Mouse (Mus musculus): ENCODE results near the gene Olfr1031. TPM values are rescaled to one million over a fixed set of nuclear protein-coding genes. Genes with fewer than 3 reads are reported as not detected.
"Not testable (repeated sequence)": the region's sequence is repeated elsewhere in the genome, so short reads cannot be mapped to it uniquely, and the experiment has no call there.

Olfr1031 gene
- polyA plus RNA-seq (2015; fragmentation: Nextera tagmentation; extraction: Ambion mirVana), result not detected in 2 replicates

DNA sequence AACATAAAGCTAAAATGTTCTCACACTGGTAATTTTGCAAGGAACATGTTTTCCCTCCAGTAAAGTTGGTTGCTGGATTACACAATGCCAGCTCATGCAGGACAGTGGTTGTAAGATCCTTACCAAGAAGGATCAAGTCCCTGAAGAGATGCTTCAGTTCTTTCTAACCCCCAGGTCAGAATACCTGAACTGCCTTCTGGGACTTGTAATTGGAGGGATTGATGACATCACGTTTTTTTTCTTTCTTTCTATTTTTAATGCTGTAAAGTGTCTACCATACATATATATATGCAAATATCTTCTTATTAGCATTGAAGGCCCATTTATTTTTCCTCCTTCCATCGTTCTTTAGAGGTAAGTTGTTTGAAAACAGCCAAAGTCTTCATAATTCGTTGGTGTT lies at the start of gene Olfr1031:
Olfr1031 (plus strand) TSS at position 301 of the 400 bp plus-strand sequence.
- Histone ChIP-seq H3K27me3 (replicated peaks) (no peaks in the 10 kb centered on the region), H3K4me3 (replicated peaks) (no peak within 1 kb of the TSS), H3K36me3 (no peaks in the 10 kb centered on the region), H3K4me2 (no peak within 1 kb of the TSS), H3K4me1 (no peaks in the 10 kb centered on the region), H3K9me3 (replicated peaks) (no peaks in the 10 kb centered on the region), H3K9ac (replicated peaks) (no peak within 1 kb of the TSS), H3K27ac (replicated peaks) (no peak within 1 kb of the TSS)
- 70% methylated on average over 3 of the region's 3 CpGs for WGBS
- no peak for ATAC-seq (ENCODE audit: low FRiP score)

DNA sequence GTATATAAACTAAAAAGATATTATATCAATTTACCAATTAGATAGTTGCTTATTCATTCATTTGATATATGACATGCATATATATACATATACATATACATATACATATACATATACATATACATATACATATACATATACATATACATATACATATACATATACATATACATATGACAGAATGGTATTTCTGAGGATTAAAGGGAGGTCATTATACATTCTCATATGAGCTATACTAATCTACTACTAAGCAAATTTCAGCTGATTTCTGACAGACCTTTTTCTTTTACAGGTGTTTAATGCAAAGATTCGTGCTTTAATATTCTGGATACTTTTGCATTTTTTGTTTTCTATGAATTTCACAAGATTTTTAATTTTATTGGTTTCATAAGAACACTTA lies 40.0 kb upstream of the Olfr1031 start, which contains the start of gene Olfr1028:
Olfr1028 (plus strand) TSS at position 301 of the 400 bp plus-strand sequence.
- 82% methylated on average over 1 of the region's 1 CpGs for WGBS
- H3K9ac ChIP-seq (replicated peaks), result no peak within 1 kb of the TSS
- no peak for ATAC-seq (ENCODE audit: low FRiP score)

DNA sequence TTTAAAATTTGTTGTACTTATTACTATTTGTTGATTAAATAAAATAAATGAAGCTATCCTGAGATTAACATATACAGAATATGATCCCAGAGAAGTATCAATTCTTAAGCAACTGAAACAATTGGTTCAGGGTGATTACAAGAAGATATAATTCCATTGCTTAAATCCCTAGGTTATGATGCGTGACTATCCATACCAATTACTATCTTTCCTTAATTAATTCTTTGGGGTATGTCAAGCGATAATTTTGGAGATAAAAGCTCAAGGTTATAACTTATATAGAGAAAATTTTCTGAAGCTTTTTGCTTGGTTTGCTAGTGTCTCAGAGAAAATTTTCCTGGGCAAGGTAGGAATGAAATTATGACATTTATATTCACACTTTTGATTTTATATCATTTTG lies 16.5 kb upstream of the Olfr1031 start, which contains the start of gene Olfr1029:
Olfr1029 (plus strand) TSS at position 301 of the 400 bp plus-strand sequence.
- ATAC-seq (ENCODE audit: low FRiP score), result no peak
- Histone ChIP-seq H3K27me3 (replicated peaks) (no peaks in the 10 kb centered on the region), H3K9ac (replicated peaks) (no peak within 1 kb of the TSS), H3K4me1 (no peaks in the 10 kb centered on the region), H3K4me3 (replicated peaks) (no peak within 1 kb of the TSS), H3K36me3 (no peaks in the 10 kb centered on the region), H3K27ac (replicated peaks) (no peak within 1 kb of the TSS), H3K4me2 (no peak within 1 kb of the TSS), H3K9me3 (replicated peaks) (no peaks in the 10 kb centered on the region)
- 86% methylated on average over 2 of the region's 2 CpGs for WGBS

More for the DNA sequence above, 40.0 kb upstream of the Olfr1031 start, which contains the start of gene Olfr1028:
- H3K4me2 ChIP-seq, result no peak within 1 kb of the TSS
- no peaks in the 10 kb centered on the region for H3K9me3 ChIP-seq (replicated peaks)
- no peak within 1 kb of the TSS for H3K4me3 ChIP-seq (replicated peaks)
- H3K4me1 ChIP-seq, result no peaks in the 10 kb centered on the region
- H3K27ac ChIP-seq (replicated peaks), result no peak within 1 kb of the TSS
- H3K36me3 ChIP-seq, result no peaks in the 10 kb centered on the region
- H3K27me3 ChIP-seq (replicated peaks), result no peaks in the 10 kb centered on the region

DNA sequence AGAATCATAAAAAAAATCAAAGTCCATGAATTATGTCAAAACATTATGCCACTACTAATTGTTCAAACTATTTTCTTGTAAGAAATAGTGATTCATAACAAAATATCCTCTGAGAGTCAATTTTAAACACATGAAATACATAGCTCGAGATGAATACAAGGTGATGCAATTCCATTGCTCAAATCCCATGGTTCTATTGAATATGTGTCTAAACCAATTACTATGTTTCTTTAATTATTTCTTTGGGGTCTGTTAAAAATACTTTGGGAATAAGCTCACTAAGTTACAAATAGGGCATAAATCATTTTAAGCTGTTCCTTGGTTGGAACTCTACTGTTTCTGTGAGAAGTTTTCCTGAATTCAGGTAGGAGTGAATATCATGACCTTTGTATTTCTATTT lies 11.1 kb upstream of the Olfr1031 start, which contains the start of gene Olfr1030:
Olfr1030 (plus strand) TSS at position 301 of the 400 bp plus-strand sequence.
- no peaks in the 10 kb centered on the region for H3K9me3 ChIP-seq (replicated peaks)
- H3K27me3 ChIP-seq (replicated peaks), result no peaks in the 10 kb centered on the region
- no peak within 1 kb of the TSS for H3K9ac ChIP-seq (replicated peaks)
- H3K4me1 ChIP-seq, result no peaks in the 10 kb centered on the region
- no peaks in the 10 kb centered on the region for H3K36me3 ChIP-seq
- WGBS, result 86% methylated on average over 1 of the region's 1 CpGs
- H3K27ac ChIP-seq (replicated peaks), result no peak within 1 kb of the TSS
- no peak for ATAC-seq (ENCODE audit: low FRiP score)
- H3K4me3 ChIP-seq (replicated peaks), result no peak within 1 kb of the TSS
- no peak within 1 kb of the TSS for H3K4me2 ChIP-seq

DNA sequence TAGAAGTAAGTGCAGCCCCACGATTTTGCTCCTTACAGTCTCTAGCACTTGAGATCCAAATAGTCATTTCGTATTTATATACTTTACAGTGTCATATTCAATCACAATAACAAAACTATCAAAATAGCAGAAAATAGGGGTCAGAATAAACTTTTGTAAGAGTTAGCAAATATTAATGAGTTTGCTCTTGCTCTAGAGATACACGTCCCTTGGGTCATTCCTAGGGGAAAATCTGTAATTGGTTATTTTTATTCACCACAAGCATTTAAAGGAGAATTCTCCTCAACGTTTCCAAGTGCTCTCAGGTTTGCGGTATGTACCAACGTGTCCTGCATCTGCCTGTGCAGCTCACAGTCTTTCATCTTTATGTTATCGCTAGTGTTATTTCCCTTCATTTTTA lies 15.1 kb downstream of the Olfr1031 start, which contains the start of gene Olfr1032:
Olfr1032 (plus strand) TSS at position 301 of the 400 bp plus-strand sequence.
- H3K9ac ChIP-seq (replicated peaks), result no peak within 1 kb of the TSS
- H3K27me3 ChIP-seq (replicated peaks), result no peaks in the 10 kb centered on the region
- WGBS, result 89% methylated on average over 7 of the region's 7 CpGs
- no peak within 1 kb of the TSS for H3K4me2 ChIP-seq
- no peak within 1 kb of the TSS for H3K4me3 ChIP-seq (replicated peaks)
- H3K9me3 ChIP-seq (replicated peaks), result no peaks in the 10 kb centered on the region
- H3K36me3 ChIP-seq, result no peaks in the 10 kb centered on the region
- ATAC-seq (ENCODE audit: low FRiP score), result no peak
- H3K27ac ChIP-seq (replicated peaks), result no peak within 1 kb of the TSS
- H3K4me1 ChIP-seq, result no peaks in the 10 kb centered on the region

DNA sequence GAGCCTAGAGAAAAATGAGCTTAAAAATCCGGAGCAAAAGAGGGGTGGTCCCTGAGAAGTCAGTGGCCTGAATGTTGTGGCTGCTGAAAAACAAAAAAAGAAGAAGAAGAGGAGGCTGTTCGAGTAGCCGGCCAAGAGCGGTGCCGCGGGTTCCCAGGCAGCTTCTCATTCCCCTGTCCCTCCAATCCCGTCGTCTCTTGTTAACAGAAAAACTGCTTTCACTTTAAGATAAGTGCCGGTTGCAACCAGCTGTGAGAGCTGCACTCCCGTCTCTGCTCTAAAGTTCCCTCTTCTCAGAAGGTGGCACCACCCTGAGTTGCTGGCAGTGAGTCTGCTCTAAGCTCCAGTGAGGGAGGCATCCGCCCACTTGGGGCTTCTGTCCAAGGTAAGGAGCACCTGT lies 30.3 kb downstream of the Olfr1031 start, which contains the start of gene Olfr1033:
Olfr1033 (plus strand) TSS at position 228 of the 400 bp plus-strand sequence.
- Histone ChIP-seq H3K4me3 (replicated peaks) (peak within 1 kb of the TSS; percentile 35), H3K4me2 (peak within 1 kb of the TSS; percentile 54)
- 5% methylated on average over 11 of the region's 11 CpGs for WGBS
- not testable (repeated sequence) for H3K9ac ChIP-seq (replicated peaks); H3K27ac ChIP-seq (replicated peaks); H3K9me3 ChIP-seq (replicated peaks); H3K36me3 ChIP-seq; ATAC-seq (ENCODE audit: low FRiP score); H3K27me3 ChIP-seq (replicated peaks); H3K4me1 ChIP-seq

DNA sequence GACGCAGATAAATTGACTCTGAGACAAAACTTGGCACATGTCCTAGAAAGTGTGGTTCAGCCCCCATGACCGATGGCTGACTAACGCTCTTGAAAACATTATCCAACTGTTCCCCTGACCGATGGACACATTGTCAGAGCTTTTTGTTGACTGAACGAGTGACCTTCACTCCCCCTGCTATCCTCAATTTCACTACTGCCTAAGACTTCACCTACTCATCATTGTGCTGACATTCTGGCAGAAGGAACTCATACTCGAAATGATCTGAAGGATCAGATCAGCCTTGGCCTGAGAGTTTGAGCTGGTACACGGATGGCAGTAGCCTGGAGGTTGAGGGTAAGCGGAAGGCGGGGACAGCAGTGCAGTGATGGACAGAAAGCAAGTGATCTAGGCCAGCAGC lies 31.4 kb downstream of the Olfr1031 start:
- not testable (repeated sequence) for ATAC-seq (ENCODE audit: low FRiP score); H3K9me3 ChIP-seq (replicated peaks); H3K27me3 ChIP-seq (replicated peaks); H3K9ac ChIP-seq (replicated peaks); H3K4me3 ChIP-seq (replicated peaks); H3K4me2 ChIP-seq; H3K27ac ChIP-seq (replicated peaks); H3K36me3 ChIP-seq; H3K4me1 ChIP-seq
- 76% methylated on average over 5 of the region's 9 CpGs for WGBS

Other genes with a start within 250 kb of the Olfr1031 start
- gene Olfr1012, start 227.5 kb upstream of the Olfr1031 start, polyA plus RNA-seq (2015; fragmentation: Nextera tagmentation; extraction: Ambion mirVana), result not detected in 2 replicates
- not detected in 2 replicates for gene Olfr1013, start 223.2 kb upstream of the Olfr1031 start, polyA plus RNA-seq (2015; fragmentation: Nextera tagmentation; extraction: Ambion mirVana)
- gene Olfr1014, start 217.6 kb upstream of the Olfr1031 start, polyA plus RNA-seq (2015; fragmentation: Nextera tagmentation; extraction: Ambion mirVana), result not detected in 2 replicates
- gene Olfr1015, start 208.3 kb upstream of the Olfr1031 start, polyA plus RNA-seq (2015; fragmentation: Nextera tagmentation; extraction: Ambion mirVana), result not detected in 2 replicates
- not detected in 2 replicates for gene Olfr1016, start 187.8 kb upstream of the Olfr1031 start, polyA plus RNA-seq (2015; fragmentation: Nextera tagmentation; extraction: Ambion mirVana)
- not detected in 2 replicates for gene Olfr1018, start 171.8 kb upstream of the Olfr1031 start, polyA plus RNA-seq (2015; fragmentation: Nextera tagmentation; extraction: Ambion mirVana)
- not detected in 2 replicates for gene Olfr1019, start 144.8 kb upstream of the Olfr1031 start, polyA plus RNA-seq (2015; fragmentation: Nextera tagmentation; extraction: Ambion mirVana)
- not detected in 2 replicates for gene Olfr1020, start 143.3 kb upstream of the Olfr1031 start, polyA plus RNA-seq (2015; fragmentation: Nextera tagmentation; extraction: Ambion mirVana)
- not detected in 2 replicates for gene Olfr1022, start 121.7 kb upstream of the Olfr1031 start, polyA plus RNA-seq (2015; fragmentation: Nextera tagmentation; extraction: Ambion mirVana)
- gene Olfr1023, start 104.7 kb upstream of the Olfr1031 start, polyA plus RNA-seq (2015; fragmentation: Nextera tagmentation; extraction: Ambion mirVana), result not detected in 2 replicates
- gene Olfr1024, start 85.3 kb upstream of the Olfr1031 start, polyA plus RNA-seq (2015; fragmentation: Nextera tagmentation; extraction: Ambion mirVana), result not detected in 2 replicates
- gene Olfr1025-ps1, start 75.1 kb upstream of the Olfr1031 start, polyA plus RNA-seq (2015; fragmentation: Nextera tagmentation; extraction: Ambion mirVana), result not detected in 2 replicates
- gene Olfr1026, start 68.7 kb upstream of the Olfr1031 start, polyA plus RNA-seq (2015; fragmentation: Nextera tagmentation; extraction: Ambion mirVana), result not detected in 2 replicates
- gene Olfr1028, start 39.9 kb upstream of the Olfr1031 start, polyA plus RNA-seq (2015; fragmentation: Nextera tagmentation; extraction: Ambion mirVana), result not detected in 2 replicates
- not detected in 2 replicates for gene Olfr1029, start 16.4 kb upstream of the Olfr1031 start, polyA plus RNA-seq (2015; fragmentation: Nextera tagmentation; extraction: Ambion mirVana)
- gene Olfr1030, start 11.0 kb upstream of the Olfr1031 start, polyA plus RNA-seq (2015; fragmentation: Nextera tagmentation; extraction: Ambion mirVana), result not detected in 2 replicates
- gene Olfr1032, start 15.2 kb downstream of the Olfr1031 start, polyA plus RNA-seq (2015; fragmentation: Nextera tagmentation; extraction: Ambion mirVana), result not detected in 2 replicates
- 0.04 and 0.28 TPM in 2 replicates for gene Olfr1033, start 30.3 kb downstream of the Olfr1031 start, polyA plus RNA-seq (2015; fragmentation: Nextera tagmentation; extraction: Ambion mirVana)
- not detected in 2 replicates for gene Olfr1034, start 55.6 kb downstream of the Olfr1031 start, polyA plus RNA-seq (2015; fragmentation: Nextera tagmentation; extraction: Ambion mirVana)
- not detected in 2 replicates for gene Olfr1036, start 83.7 kb downstream of the Olfr1031 start, polyA plus RNA-seq (2015; fragmentation: Nextera tagmentation; extraction: Ambion mirVana)
- gene Olfr1037, start 97.1 kb downstream of the Olfr1031 start, polyA plus RNA-seq (2015; fragmentation: Nextera tagmentation; extraction: Ambion mirVana), result not detected in 2 replicates
- gene Olfr1039, start 145.6 kb downstream of the Olfr1031 start, polyA plus RNA-seq (2015; fragmentation: Nextera tagmentation; extraction: Ambion mirVana), result not detected in 2 replicates
- gene Olfr1040, start 156.4 kb downstream of the Olfr1031 start, polyA plus RNA-seq (2015; fragmentation: Nextera tagmentation; extraction: Ambion mirVana), result not detected in 2 replicates
- not detected in 2 replicates for gene Olfr1042, start 171.5 kb downstream of the Olfr1031 start, polyA plus RNA-seq (2015; fragmentation: Nextera tagmentation; extraction: Ambion mirVana)
- gene Olfr1043, start 177.2 kb downstream of the Olfr1031 start, polyA plus RNA-seq (2015; fragmentation: Nextera tagmentation; extraction: Ambion mirVana), result not detected in 2 replicates
- gene Olfr1044, start 187.5 kb downstream of the Olfr1031 start, polyA plus RNA-seq (2015; fragmentation: Nextera tagmentation; extraction: Ambion mirVana), result not detected in 2 replicates
- gene Olfr52, start 195.4 kb downstream of the Olfr1031 start, polyA plus RNA-seq (2015; fragmentation: Nextera tagmentation; extraction: Ambion mirVana), result not detected in 2 replicates
- not detected in 2 replicates for gene Olfr1045, start 212.7 kb downstream of the Olfr1031 start, polyA plus RNA-seq (2015; fragmentation: Nextera tagmentation; extraction: Ambion mirVana)
- gene Olfr1046, start 229.0 kb downstream of the Olfr1031 start, polyA plus RNA-seq (2015; fragmentation: Nextera tagmentation; extraction: Ambion mirVana), result not detected in 2 replicates
- gene Olfr1047, start 241.1 kb downstream of the Olfr1031 start, polyA plus RNA-seq (2015; fragmentation: Nextera tagmentation; extraction: Ambion mirVana), result not detected in 2 replicates
- gene Olfr1048, start 250.0 kb downstream of the Olfr1031 start, polyA plus RNA-seq (2015; fragmentation: Nextera tagmentation; extraction: Ambion mirVana), result not detected in 2 replicates